Mouse (Mus musculus): ENCODE measurements around the gene Rab21. TPM values are rescaled to one million over a fixed set of nuclear protein-coding genes. Genes with fewer than 3 reads are reported as not detected.
"Not testable (repeated sequence)": the region's sequence is repeated elsewhere in the genome, so short reads cannot be mapped to it uniquely, and the experiment has no call there.

Gene Rab21
- total and polyA plus RNA-seq, 2 experiments: 14.7 to 19.0 TPM

DNA sequence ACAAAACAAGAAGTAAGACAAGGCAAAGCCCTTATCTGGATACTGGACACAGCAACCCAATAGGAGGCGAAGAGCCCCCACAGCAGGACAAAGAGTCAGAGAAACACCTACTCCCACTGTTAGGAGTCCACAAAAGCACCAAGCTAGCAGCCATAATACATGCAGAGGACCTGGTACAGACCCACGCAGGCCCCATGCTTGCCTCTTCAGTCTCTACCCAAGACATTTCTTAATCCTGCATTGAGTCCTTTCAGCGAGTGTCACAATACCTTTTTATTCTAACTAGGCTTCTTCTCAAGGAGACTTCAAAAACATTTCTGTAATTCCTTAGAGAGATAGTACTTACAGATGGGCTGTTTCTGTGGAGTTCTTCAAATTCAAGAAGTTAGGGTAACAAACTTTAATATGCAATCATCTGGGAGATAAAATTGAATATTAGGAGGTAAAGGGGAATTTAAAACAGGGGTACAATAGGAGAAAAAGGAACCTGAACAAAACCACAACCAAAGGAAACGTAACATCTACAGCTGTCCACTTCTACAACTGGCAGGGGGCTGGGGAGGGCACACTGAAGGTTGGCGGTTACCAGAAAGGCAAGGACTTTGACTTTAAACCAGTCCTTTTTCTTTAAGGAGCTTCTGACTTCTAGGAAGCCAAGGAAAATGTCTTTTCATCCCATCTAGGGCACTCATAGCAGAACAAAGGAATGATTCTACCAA is 6.1 kb upstream of the Rab21 start:
- no peaks in the 10 kb centered on the region for H3K27me3 ChIP-seq (ENCODE audit: control insufficient read depth, insufficient read depth, low read length)
- TF ChIP-seq CTCF (IDR thresholded peaks at IDR 0.05; ENCODE audit: low read depth, low read length): no peak
- no peak for TF ChIP-seq POLR2A (IDR thresholded peaks at IDR 0.05; ENCODE audit: extremely low read depth, insufficient read depth, low read length)
- DNase-seq (ENCODE audit: extremely low read depth, low read depth, low spot score): no peak
- H3K79me2 ChIP-seq (ENCODE audit: control insufficient read depth, insufficient read depth, low read length): no peaks in the 10 kb centered on the region
- peaks cover 1% of the 10 kb centered on the region; the same call in 1 of the 2 replicates for H3K4me1 ChIP-seq (ENCODE audit: control insufficient read depth, insufficient read depth, low read length)
- no peak overlapping the region for H3K27ac ChIP-seq (replicated peaks; ENCODE audit: insufficient read depth, low read depth, low read length)
- no peak overlapping the region for H3K9ac ChIP-seq (ENCODE audit: low read depth, low read length)
- no peaks in the 10 kb centered on the region for H3K36me3 ChIP-seq (ENCODE audit: control insufficient read depth, insufficient read depth, low read length)
- 91% methylated on average over 5 of the region's 5 CpGs for WGBS
- H3K4me3 ChIP-seq (ENCODE audit: insufficient read depth, low read depth, low read length): no peak overlapping the region

DNA sequence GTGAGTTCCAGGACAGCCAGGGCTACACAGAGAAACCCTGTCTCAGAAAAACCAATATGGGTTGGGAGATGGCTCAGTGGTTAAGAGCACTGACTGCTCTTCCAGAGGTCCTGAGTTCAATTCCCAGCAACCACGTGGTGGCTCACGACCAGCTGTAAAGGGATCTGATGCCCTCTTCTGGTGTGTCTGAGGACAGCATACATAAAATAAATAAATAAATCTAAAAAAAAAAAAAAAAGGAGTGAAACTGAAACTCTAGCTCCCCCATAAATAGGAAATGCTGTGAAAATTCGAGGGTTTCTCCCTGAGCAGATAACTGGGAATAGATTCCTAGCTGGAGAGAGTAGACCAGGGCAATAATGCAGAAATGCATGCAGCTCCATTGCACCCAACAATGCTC is 3.0 kb upstream of the Rab21 start:
- peaks cover 12% of the 10 kb centered on the region; the same call in 1 of the 2 replicates for H3K79me2 ChIP-seq (ENCODE audit: control insufficient read depth, insufficient read depth, low read length)
- WGBS: 55% methylated on average over 3 of the region's 3 CpGs

DNA sequence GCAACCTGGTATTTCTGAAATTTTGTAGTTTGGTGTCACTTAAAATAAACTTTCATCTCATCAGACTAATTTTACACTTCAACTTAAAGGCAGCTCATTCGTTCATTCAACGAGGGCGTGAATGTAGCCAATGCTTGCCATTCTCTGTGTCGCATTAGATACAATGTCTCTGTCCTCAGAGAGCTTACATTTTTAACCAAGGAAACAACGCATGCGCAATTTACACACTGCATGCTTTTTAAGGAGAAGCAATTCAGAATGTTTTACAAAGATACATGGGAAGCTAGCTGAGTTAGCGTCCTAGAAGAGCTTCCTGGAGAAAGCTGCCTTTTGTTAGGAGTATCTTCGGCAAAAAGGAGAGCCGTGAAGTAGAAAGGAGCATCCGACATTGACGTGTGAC is 919 bp upstream of the Rab21 start:
- Histone ChIP-seq H3K27ac (replicated peaks; ENCODE audit: insufficient read depth, low read depth, low read length) (no peak overlapping the region), H3K36me3 (ENCODE audit: control insufficient read depth, insufficient read depth, low read length) (no peaks in the 10 kb centered on the region), H3K79me2 (ENCODE audit: control insufficient read depth, insufficient read depth, low read length) (peaks cover 24% of the 10 kb centered on the region; the same call in 1 of the 2 replicates), H3K9ac (ENCODE audit: low read depth, low read length) (no peak overlapping the region), H3K4me3 (ENCODE audit: insufficient read depth, low read depth, low read length) (no peak overlapping the region), H3K4me1 (ENCODE audit: control insufficient read depth, insufficient read depth, low read length) (peaks cover 21% of the 10 kb centered on the region), H3K27me3 (ENCODE audit: control insufficient read depth, insufficient read depth, low read length) (no peaks in the 10 kb centered on the region)
- no peak for DNase-seq (ENCODE audit: extremely low read depth, low read depth, low spot score)
- TF ChIP-seq POLR2A (IDR thresholded peaks at IDR 0.05; ENCODE audit: extremely low read depth, insufficient read depth, low read length) (no peak), CTCF (IDR thresholded peaks at IDR 0.05; ENCODE audit: low read depth, low read length) (no peak)
- 77% methylated on average over 11 of the region's 11 CpGs for WGBS

More for the DNA sequence above, 3.0 kb upstream of the Rab21 start:
- H3K9ac ChIP-seq (ENCODE audit: low read depth, low read length); H3K27ac ChIP-seq (replicated peaks; ENCODE audit: insufficient read depth, low read depth, low read length); H3K27me3 ChIP-seq (ENCODE audit: control insufficient read depth, insufficient read depth, low read length); H3K36me3 ChIP-seq (ENCODE audit: control insufficient read depth, insufficient read depth, low read length); DNase-seq (ENCODE audit: extremely low read depth, low read depth, low spot score); H3K4me1 ChIP-seq (ENCODE audit: control insufficient read depth, insufficient read depth, low read length); H3K4me3 ChIP-seq (ENCODE audit: insufficient read depth, low read depth, low read length): not testable (repeated sequence)

DNA sequence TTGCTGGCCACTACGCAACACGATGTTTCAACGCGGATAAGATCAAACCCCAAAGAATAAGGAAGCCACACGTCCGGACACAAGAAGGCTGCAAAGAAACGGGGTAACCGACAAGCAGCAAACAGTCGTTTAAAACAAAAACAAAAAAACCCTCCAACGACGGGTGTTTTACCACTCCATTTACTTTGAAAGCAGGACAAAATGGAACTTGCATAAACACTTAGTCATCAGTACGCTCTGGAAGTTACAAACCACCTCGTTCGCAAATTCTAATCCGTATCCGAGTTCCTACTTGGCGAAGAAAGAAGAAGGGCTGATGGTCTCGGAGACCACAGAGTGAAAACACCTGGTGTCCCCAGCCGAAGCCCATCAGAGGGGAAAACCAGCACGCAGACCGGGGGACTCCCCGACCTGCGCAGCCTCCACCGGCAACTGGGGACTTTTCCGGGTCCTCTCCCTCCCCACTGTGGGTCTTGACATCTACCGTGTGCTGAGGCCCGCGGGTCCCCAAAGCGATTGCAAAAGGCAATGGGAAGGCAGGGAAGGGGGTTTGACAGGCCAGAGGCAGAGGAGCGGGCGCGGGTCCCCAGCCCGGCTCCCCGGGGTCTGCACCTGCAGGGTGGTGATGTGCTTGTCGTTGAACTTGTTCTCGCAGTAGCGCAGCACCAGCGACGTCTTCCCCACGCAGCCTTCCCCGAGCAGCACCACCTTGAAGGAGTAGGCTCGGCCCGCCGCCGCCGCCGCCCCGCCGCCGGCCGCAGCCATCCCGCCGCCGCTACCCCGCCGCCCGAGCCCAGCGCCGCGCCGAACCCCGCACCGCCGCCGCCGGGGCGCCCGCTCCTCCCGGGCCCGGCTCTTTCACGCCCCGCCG is 577 bp downstream of the Rab21 start:
- Histone ChIP-seq H3K27ac (replicated peaks; ENCODE audit: insufficient read depth, low read depth, low read length) (peak overlapping the region; percentile 86), H3K9ac (ENCODE audit: low read depth, low read length) (peak overlapping the region; percentile 90), H3K36me3 (ENCODE audit: control insufficient read depth, insufficient read depth, low read length) (no peaks in the 10 kb centered on the region), H3K27me3 (ENCODE audit: control insufficient read depth, insufficient read depth, low read length) (no peaks in the 10 kb centered on the region), H3K4me1 (ENCODE audit: control insufficient read depth, insufficient read depth, low read length) (peaks cover 28% of the 10 kb centered on the region), H3K4me3 (ENCODE audit: insufficient read depth, low read depth, low read length) (peak overlapping the region; percentile 66), H3K79me2 (ENCODE audit: control insufficient read depth, insufficient read depth, low read length) (peaks cover 39% of the 10 kb centered on the region)
- TF ChIP-seq POLR2A (IDR thresholded peaks at IDR 0.05; ENCODE audit: extremely low read depth, insufficient read depth, low read length): no peak
- DNase-seq (ENCODE audit: extremely low read depth, low read depth, low spot score): no peak
- WGBS: under 1% methylated on average over 73 of the region's 73 CpGs

DNA sequence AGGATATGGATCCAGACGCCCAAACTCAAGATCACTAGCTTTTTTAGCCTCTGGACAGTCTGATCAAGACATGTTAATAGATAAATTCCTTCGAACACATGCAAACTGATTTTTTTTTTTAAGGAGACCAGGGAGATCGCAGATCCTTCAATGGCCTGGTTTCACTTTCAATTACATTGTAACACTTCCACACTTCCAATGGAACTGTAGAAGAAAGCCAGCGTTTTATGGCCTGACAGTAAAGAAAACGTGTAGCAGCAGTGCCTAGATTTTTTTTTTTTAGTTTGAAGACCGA is 1.2 kb downstream of the Rab21 start:
- H3K27me3 ChIP-seq (ENCODE audit: control insufficient read depth, insufficient read depth, low read length): no peaks in the 10 kb centered on the region
- H3K4me1 ChIP-seq (ENCODE audit: control insufficient read depth, insufficient read depth, low read length): peaks cover 28% of the 10 kb centered on the region
- peak; percentile 54 for DNase-seq (ENCODE audit: extremely low read depth, low read depth, low spot score)
- peak overlapping the region; percentile 86 for H3K27ac ChIP-seq (replicated peaks; ENCODE audit: insufficient read depth, low read depth, low read length)
- no peaks in the 10 kb centered on the region for H3K36me3 ChIP-seq (ENCODE audit: control insufficient read depth, insufficient read depth, low read length)
- under 1% methylated on average over 6 of the region's 6 CpGs for WGBS
- peak overlapping the region; percentile 90 for H3K9ac ChIP-seq (ENCODE audit: low read depth, low read length)
- no peak for TF ChIP-seq CTCF (IDR thresholded peaks at IDR 0.05; ENCODE audit: low read depth, low read length)
- no peak for TF ChIP-seq POLR2A (IDR thresholded peaks at IDR 0.05; ENCODE audit: extremely low read depth, insufficient read depth, low read length)
- H3K79me2 ChIP-seq (ENCODE audit: control insufficient read depth, insufficient read depth, low read length): peaks cover 44% of the 10 kb centered on the region
- H3K4me3 ChIP-seq (ENCODE audit: insufficient read depth, low read depth, low read length): peak overlapping the region; percentile 66

Measured in liver, adult 2 months (tissue).